Mouse (Mus musculus) testis, adult 2 months (tissue): Measurements from ENCODE around the gene Car11. TPM values are rescaled to one million over a fixed set of nuclear protein-coding genes. Genes with fewer than 3 reads are reported as not detected.

Experiments used
- H3K27ac ChIP-seq: fragments of 200-500 bp; 2 replicates; pipeline ENCODE4 v1.5.1; 2012; ENCODE audit warnings: low read depth, low read length; ENCODE audit not compliant: control insufficient read depth, insufficient read depth
- H3K27me3 ChIP-seq: fragments of 200-500 bp; 2 replicates; pipeline ENCODE4 v1.6.1; 2012; ENCODE audit warnings: mild to moderate bottlenecking, low read length, moderate library complexity; ENCODE audit not compliant: control insufficient read depth, insufficient read depth
- H3K36me3 ChIP-seq: fragments of 200-500 bp; 2 replicates; pipeline ENCODE4 v1.6.1; 2012; ENCODE audit warnings: mild to moderate bottlenecking, low read length; ENCODE audit not compliant: control insufficient read depth, insufficient read depth
- H3K4me1 ChIP-seq: fragments of 200-500 bp; 2 replicates; pipeline ENCODE4 v1.6.1; 2012; ENCODE audit warnings: low read length; ENCODE audit not compliant: control insufficient read depth, insufficient read depth
- H3K4me3 ChIP-seq: fragments of 200-500 bp; 2 replicates; pipeline ENCODE4 v1.5.1; 2012; ENCODE audit warnings: low read depth, mild to moderate bottlenecking, low read length, moderate library complexity, mixed read lengths; ENCODE audit not compliant: control insufficient read depth
- CTCF ChIP-seq: fragments of 200-500 bp; IDR thresholded peaks from 2 replicates; pipeline ENCODE4 v1.5.1; 2012; ENCODE audit warnings: low read depth, mild to moderate bottlenecking, inconsistent platforms, low read length, moderate library complexity; ENCODE audit not compliant: control insufficient read depth, insufficient read depth, insufficient replicate concordance
- POLR2A ChIP-seq: fragments of 200-500 bp; IDR thresholded peaks from 2 replicates; pipeline ENCODE4 v1.6.1; 2012; ENCODE audit warnings: low read depth, mild to moderate bottlenecking, inconsistent platforms, low read length, moderate library complexity; ENCODE audit not compliant: control insufficient read depth
- polyA plus RNA-seq: library from polyadenylated mRNA; depleted of rRNA; stranded (reverse); fragments of >200 nt; gene quantifications from 2 replicates; pipeline ENCODE4 v1.2.3, GENCODE M21; 2012

Car11 gene
- polyA plus RNA-seq, 1 experiment = 3.3 TPM

DNA sequence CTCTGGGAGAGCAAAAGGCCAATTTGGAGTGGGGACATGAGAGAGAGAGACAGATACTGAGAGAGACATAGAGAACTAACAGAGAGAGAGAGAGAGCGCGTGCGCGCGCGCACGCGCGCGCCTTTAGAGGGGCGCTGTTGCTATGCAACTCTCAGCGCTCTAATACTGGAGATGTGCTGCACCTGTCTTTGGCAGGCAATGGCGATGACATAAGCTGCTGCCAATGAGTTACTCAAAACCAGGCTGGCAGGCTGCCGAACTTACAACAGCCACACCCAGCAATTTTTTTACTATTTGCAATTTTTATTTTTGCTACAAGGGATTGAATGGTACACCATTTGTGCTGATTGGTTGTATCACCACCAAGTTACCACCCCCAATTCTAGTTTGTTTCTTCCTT, 31.9 kb upstream of the Car11 start:
- Histone ChIP-seq H3K4me3 (no peak overlapping the region), H3K27ac (no peak overlapping the region), H3K4me1 (no peaks in the 10 kb centered on the region), H3K36me3 (no peaks in the 10 kb centered on the region), H3K27me3 (no peaks in the 10 kb centered on the region)
- TF ChIP-seq POLR2A (no peak), CTCF (no peak)

DNA sequence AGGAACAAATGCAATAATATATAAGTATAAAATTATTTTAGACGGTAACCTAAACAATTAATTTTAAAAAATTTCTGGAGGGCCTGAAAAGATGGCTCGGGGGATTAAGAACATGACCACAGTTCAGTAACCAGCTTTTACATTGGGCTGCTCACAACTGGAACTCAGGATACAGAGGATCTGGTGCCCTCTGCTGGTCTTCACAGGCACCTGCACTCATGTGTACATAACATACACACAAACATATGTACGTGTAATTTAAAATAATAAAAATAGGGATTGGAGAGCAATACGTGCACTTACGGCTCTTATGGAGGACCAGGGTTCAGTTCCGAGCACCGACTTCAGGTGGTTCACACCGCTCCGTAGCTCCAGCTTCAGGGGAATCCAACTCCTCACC, 30.7 kb upstream of the Car11 start:
- H3K4me3 ChIP-seq = no peak overlapping the region
- H3K27ac ChIP-seq = no peak overlapping the region
- TF ChIP-seq CTCF = no peak
- TF ChIP-seq POLR2A = no peak
- H3K27me3 ChIP-seq = no peaks in the 10 kb centered on the region
- no peaks in the 10 kb centered on the region for H3K4me1 ChIP-seq
- H3K36me3 ChIP-seq = no peaks in the 10 kb centered on the region

DNA sequence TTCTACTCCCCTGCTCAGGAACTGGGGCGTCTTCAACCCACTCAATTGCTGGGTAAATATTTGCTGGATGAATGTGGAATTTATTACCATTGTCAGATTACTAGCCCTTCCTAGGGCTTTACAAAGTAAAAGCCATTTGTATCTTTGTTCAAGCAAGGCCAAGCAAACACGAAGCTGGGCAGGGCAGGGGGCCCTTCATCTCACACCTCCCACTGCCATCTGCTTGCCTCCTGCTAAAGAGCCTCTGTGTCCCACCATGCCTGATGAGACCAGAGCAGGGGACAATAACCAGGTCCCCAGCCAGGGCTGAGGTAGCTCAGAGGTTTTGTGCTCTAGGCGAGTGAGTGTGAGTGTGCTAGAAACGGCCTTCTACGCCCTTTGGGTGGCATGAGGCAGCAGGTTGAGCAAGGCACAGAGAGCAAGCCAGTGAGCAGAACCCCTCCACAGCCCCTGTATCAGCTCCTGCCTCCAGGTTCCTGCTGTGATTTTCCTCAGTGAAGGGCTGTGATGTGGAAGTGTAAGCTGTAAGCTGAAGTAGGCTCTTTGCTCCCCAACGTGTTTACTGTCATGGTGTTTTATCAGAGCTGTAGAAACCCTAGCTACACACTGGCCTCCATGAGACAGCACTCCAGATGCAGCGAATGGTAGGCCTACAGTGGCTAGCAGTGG, 21.9 kb upstream of the Car11 start:
- H3K27me3 ChIP-seq = no peaks in the 10 kb centered on the region
- H3K36me3 ChIP-seq = no peaks in the 10 kb centered on the region
- no peak overlapping the region for H3K4me3 ChIP-seq
- TF ChIP-seq CTCF (no peak), POLR2A (no peak)
- H3K27ac ChIP-seq = no peak overlapping the region
- H3K4me1 ChIP-seq = no peaks in the 10 kb centered on the region

DNA sequence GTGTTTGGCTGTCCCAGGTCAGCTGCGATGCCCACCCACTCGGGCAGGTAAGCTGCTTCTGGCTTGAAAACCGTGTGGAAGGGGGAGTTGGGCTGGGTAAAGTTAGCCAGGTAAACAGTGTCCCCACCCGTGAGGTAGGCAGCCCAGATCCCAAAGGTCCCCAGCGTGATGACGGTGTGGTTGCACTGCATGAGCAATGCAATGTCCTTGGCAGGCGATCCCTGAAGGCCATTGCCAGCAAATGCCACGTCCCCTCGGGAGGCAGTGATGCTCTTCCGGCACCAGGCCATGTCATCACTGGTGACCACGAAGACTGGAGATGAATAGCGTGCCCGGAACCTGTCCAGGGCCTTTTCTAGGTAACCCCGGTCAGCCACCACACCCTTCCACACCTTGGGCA, 21.1 kb upstream of the Car11 start:
- TF ChIP-seq POLR2A (no peak), CTCF (no peak)
- Histone ChIP-seq H3K27ac (no peak overlapping the region), H3K27me3 (no peaks in the 10 kb centered on the region), H3K4me1 (no peaks in the 10 kb centered on the region), H3K36me3 (no peaks in the 10 kb centered on the region), H3K4me3 (no peak overlapping the region)

DNA sequence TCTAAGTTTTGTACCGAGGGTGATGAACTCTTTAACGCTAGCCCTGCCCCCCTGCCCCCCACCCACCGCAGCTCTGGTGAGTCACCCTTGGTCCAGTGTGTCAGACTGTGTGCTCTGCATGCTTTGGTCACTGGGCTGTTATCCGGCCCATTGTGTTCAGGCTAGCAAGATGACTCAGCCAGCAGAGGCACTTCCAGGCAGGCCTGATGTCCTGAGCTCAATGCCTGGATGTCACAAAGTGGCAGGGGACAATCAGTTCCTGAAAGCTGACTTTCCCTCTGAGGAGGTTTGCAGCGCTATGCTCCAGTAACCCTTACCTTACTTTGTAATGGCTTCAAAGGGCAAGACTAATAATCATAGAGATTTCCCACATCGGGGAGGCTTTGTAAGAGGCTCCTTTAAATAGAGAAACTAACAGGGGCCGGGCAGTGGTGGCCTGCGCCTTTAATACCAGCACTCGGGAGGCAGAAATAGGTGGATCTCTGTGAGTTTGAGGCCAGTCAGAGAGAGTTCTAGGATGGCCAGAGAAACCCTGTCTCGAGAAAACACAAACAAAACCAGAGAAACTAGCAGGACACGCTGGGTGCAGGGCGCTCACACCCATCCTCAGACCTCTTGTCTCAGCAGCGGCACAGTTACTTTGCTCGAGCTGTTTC, 19.5 kb upstream of the Car11 start:
- H3K36me3 ChIP-seq = no peaks in the 10 kb centered on the region
- H3K27ac ChIP-seq = no peak overlapping the region
- H3K4me3 ChIP-seq = no peak overlapping the region
- TF ChIP-seq CTCF (no peak), POLR2A (no peak)
- H3K27me3 ChIP-seq = no peaks in the 10 kb centered on the region
- H3K4me1 ChIP-seq = no peaks in the 10 kb centered on the region

DNA sequence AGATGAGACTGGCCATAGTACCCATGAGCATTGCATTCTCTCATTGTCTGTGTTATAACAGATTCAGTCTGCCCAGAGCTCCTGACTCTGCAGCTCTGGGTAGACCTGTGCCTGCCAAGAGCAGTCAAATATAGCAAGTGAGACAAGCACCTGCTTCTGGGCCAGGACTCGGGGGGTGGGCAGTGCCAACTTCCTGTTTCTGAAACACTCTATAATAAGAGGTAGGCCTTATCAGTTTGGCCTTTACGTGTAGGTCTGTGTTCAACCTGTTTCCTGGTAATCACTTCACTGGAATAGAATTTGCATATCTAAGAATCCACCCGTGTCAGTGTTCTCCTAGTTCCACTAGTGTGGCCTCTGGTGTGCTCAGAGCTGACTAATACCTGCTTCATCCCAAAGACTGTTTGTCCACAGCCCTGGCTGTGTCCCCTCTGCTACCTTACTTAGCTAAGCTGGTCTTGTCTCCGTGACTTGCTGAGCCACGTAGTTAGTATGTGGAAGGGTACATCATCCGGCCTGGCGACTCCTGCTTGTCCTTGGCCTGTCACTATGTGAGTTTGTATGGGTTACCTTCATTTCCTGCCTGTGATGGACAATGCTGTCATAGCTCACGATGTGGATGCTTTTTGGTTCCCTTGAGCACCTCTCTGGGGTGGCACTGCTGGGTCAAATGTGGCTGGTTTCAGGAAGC, 18.5 kb upstream of the Car11 start:
- TF ChIP-seq POLR2A (no peak), CTCF (no peak)
- no peaks in the 10 kb centered on the region for H3K27me3 ChIP-seq
- H3K4me3 ChIP-seq = no peak overlapping the region
- no peaks in the 10 kb centered on the region for H3K36me3 ChIP-seq
- H3K4me1 ChIP-seq = no peaks in the 10 kb centered on the region
- no peak overlapping the region for H3K27ac ChIP-seq

DNA sequence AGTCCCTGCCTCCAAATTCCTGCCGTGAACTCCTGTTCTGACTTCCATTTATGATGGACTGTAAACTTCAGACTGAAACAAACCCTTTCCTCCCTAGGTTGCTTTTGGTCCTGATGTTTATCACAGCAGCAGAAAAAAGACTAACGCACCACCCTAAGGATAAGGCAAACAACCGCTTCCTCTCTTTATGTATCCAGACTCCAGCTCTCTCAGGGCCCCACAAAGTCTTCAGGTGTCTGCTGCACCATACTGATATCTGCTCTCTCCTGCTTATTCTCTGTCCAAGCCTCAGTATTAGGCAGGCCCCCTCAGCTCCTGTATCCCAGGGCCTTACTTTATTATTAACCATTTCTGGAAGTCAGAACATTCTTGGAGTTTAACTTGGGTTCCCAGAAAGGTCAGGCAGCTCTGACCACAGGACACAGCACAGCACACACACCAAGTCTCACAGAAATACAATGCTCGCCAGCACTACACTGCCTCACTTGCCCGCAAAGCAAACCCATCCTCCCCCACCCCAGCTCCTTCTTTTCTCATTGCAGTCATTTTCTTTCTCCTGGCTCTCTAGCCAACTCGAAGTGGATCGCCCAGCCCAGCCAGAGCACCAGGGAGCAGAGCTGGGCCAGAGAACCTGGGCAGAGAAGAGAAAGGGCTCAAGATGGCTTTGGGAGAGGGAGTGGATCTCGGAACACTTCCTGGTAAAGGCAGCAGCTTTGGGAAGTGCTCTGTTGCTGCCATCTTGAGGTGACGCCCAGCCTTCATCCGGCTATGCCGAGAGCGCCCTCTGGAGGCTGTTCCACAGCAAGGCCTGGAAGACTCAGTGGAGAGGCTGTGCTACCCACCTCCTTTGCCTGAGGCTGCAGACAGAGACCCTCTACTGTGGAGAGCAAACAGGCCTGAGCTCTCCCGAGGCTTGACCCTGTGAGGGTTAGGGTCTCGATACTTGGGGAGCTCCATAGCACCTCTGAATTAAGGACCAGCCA, 17.2 kb upstream of the Car11 start:
- Histone ChIP-seq H3K4me3 (no peak overlapping the region), H3K36me3 (no peaks in the 10 kb centered on the region), H3K4me1 (no peaks in the 10 kb centered on the region; the same call in 1 of the 2 replicates), H3K27me3 (no peaks in the 10 kb centered on the region), H3K27ac (no peak overlapping the region)
- TF ChIP-seq CTCF (peak; percentile 85), POLR2A (no peak)
